Mouse (Mus musculus): ENCODE measurements around the gene Vmn2r84.
"Not testable (repeated sequence)": the region's sequence is repeated elsewhere in the genome, so short reads cannot be mapped to it uniquely, and the experiment has no call there.

DNA sequence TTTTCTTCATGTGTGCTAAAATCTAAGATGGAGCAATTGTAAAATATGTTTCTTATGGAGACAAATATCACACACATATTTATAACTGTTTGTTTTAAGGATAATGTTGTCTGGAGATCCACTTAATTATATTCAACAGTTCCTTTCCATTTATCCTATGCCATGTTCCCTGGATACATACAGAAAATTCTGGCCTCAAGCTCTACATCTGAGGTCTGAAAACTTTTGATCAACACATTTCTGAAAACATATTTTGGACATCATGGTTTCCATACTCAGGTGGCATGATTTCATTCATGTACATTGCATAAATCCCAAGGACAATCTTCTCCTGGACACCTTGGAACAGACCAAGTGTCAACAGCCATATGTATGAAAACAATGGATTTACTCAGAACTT is 35.5 kb upstream of the Vmn2r84 start, which contains the start of gene Vmn2r85:
- not testable (repeated sequence) for TF ChIP-seq CTCF, EP300 (IDR thresholded peaks at IDR 0.05; ENCODE audit: low read depth)
